Mouse (Mus musculus) forebrain, embryonic 16.5 days (tissue): Measurements from ENCODE around the gene Pold1. TPM values are rescaled to one million over a fixed set of nuclear protein-coding genes. Genes with fewer than 3 reads are reported as not detected.

Experiments
- ATAC-seq: fragments of 200-750 bp; cut with Nextera tagmentation; 2 replicates; pipeline ENCODE4 v1.8.0; 2017; ENCODE audit warnings: mild to moderate bottlenecking, moderate library complexity
- H3K27ac ChIP-seq: fragments of 300-500 bp; sonication (generic); 2 replicates; pipeline ENCODE4 v1.5.1; 2014; ENCODE audit warnings: low read length, control low read depth
- H3K27me3 ChIP-seq: fragments of 300-500 bp; sonication (generic); replicated peaks from 2 replicates; pipeline ENCODE4 v1.6.1; 2014; ENCODE audit warnings: low read length; ENCODE audit not compliant: control insufficient read depth, insufficient read depth
- H3K36me3 ChIP-seq: fragments of 300-500 bp; sonication (generic); 2 replicates; pipeline ENCODE4 v1.6.1; 2014; ENCODE audit not compliant: control insufficient read depth, insufficient read depth
- H3K4me1 ChIP-seq: fragments of 300-500 bp; sonication (generic); replicated peaks from 2 replicates; pipeline ENCODE4 v1.6.1; 2014; ENCODE audit warnings: low read length; ENCODE audit not compliant: control insufficient read depth, insufficient read depth
- H3K4me2 ChIP-seq: fragments of 300-500 bp; sonication (generic); 2 replicates; pipeline ENCODE4 v1.6.1; 2014; ENCODE audit warnings: mild to moderate bottlenecking, low read length, control low read depth
- H3K4me3 ChIP-seq: fragments of 300-500 bp; sonication (generic); replicated peaks from 2 replicates; pipeline ENCODE4 v1.5.1; 2014; ENCODE audit warnings: mild to moderate bottlenecking, low read length, control low read depth
- H3K9ac ChIP-seq: fragments of 300-500 bp; sonication (generic); replicated peaks from 2 replicates; pipeline ENCODE4 v1.6.1; 2014; ENCODE audit warnings: low read depth, low read length, control low read depth
- H3K9me3 ChIP-seq: fragments of 300-500 bp; sonication (generic); 2 replicates; pipeline ENCODE4 v1.6.1; 2016; ENCODE audit warnings: low read length; ENCODE audit not compliant: control insufficient read depth
- WGBS: fragments of 180-500 bp; shearing (Covaris S2); extraction: QIAGEN DNeasy Blood & Tissue Kit; methylation state at CpG from one replicate; pipeline ENCODE4 v1.1.7; 2014; 5-methylcytosine and 5-hydroxymethylcytosine counted together
- polyA plus RNA-seq: library from polyadenylated mRNA; unstranded; fragments of >200 nt; fragmentation: Nextera tagmentation; extraction: Ambion mirVana; gene quantifications from 2 replicates; pipeline ENCODE4 v1.2.1, GENCODE M21; 2015

The Pold1 gene
- polyA plus RNA-seq, 1 experiment from 2014 or later = 46.1 TPM

- H3K4me1 ChIP-seq = peaks cover 24% of the 10 kb centered on the region
- no peaks in the 10 kb centered on the region; the same call in 1 of the 2 replicates for H3K27me3 ChIP-seq
- H3K4me3 ChIP-seq = peak overlapping the region; percentile 87
- no peak overlapping the region for H3K27ac ChIP-seq
- H3K9me3 ChIP-seq = no peaks in the 10 kb centered on the region
- 92% methylated on average over 10 of the region's 10 CpGs for WGBS
- H3K4me2 ChIP-seq = peak overlapping the region; percentile 93
- no peak for ATAC-seq
- peak overlapping the region; percentile 97 for H3K9ac ChIP-seq
- H3K36me3 ChIP-seq = no peaks in the 10 kb centered on the region; the same call in 1 of the 2 replicates
Measured at GRCm38 (mm10) chr7:44497361-44498055, 51.1 kb downstream of the Pold1 start.

GRCm38 (mm10) chr7:44496771-44497109, 51.9 kb downstream of the Pold1 start:
- H3K4me3 ChIP-seq = peak overlapping the region; percentile 87
- WGBS = under 1% methylated on average over 26 of the region's 26 CpGs
- peaks cover 24% of the 10 kb centered on the region for H3K4me1 ChIP-seq
- ATAC-seq = no peak
- H3K27ac ChIP-seq = peak overlapping the region; percentile 88
- H3K27me3 ChIP-seq = no peaks in the 10 kb centered on the region; the same call in 1 of the 2 replicates
- peak overlapping the region; percentile 93 for H3K4me2 ChIP-seq
- H3K9ac ChIP-seq = peak overlapping the region; percentile 97
- no peaks in the 10 kb centered on the region; the same call in 1 of the 2 replicates for H3K36me3 ChIP-seq
- H3K9me3 ChIP-seq = no peaks in the 10 kb centered on the region

- Histone ChIP-seq H3K27me3 (no peaks in the 10 kb centered on the region; the same call in 1 of the 2 replicates), H3K4me2 (peak within 1 kb of the TSS; percentile 93), H3K9ac (peak within 1 kb of the TSS; percentile 97), H3K9me3 (no peaks in the 10 kb centered on the region), H3K36me3 (peaks cover 4% of the 10 kb centered on the region), H3K4me3 (peak within 1 kb of the TSS; percentile 87), H3K27ac (peak within 1 kb of the TSS; percentile 97), H3K4me1 (peaks cover 24% of the 10 kb centered on the region)
- under 1% methylated on average over 56 of the region's 58 CpGs for WGBS
- peak; percentile 97 for ATAC-seq
Measured at GRCm38 (mm10) chr7:44495992-44496770, 52.5 kb downstream of the Pold1 start, which contains the start of the genes Emc10 and Fam71e1. Emc10 (minus strand) TSS chr7:44496529. Fam71e1 (plus strand) TSS chr7:44496581.

GRCm38 (mm10) chr7:44495086-44495485, 53.6 kb downstream of the Pold1 start:
- H3K9me3 ChIP-seq = no peaks in the 10 kb centered on the region
- ATAC-seq = no peak
- H3K36me3 ChIP-seq = peaks cover 15% of the 10 kb centered on the region
- WGBS = 75% methylated on average over 7 of the region's 7 CpGs
- peaks cover 24% of the 10 kb centered on the region for H3K4me1 ChIP-seq
- peak overlapping the region; percentile 96 for H3K9ac ChIP-seq
- peak overlapping the region; percentile 87; the same call in 1 of the 2 replicates for H3K4me3 ChIP-seq
- no peak overlapping the region for H3K27ac ChIP-seq
- peak overlapping the region; percentile 75 for H3K4me2 ChIP-seq
- H3K27me3 ChIP-seq = no peaks in the 10 kb centered on the region; the same call in 1 of the 2 replicates

GRCm38 (mm10) chr7:44494681-44495080, 54.0 kb downstream of the Pold1 start:
- ATAC-seq = no peak
- Histone ChIP-seq H3K4me1 (peaks cover 24% of the 10 kb centered on the region), H3K36me3 (peaks cover 16% of the 10 kb centered on the region), H3K9me3 (no peaks in the 10 kb centered on the region), H3K4me3 (no peak overlapping the region), H3K27ac (no peak overlapping the region), H3K4me2 (no peak overlapping the region), H3K9ac (no peak overlapping the region), H3K27me3 (no peaks in the 10 kb centered on the region; the same call in 1 of the 2 replicates)
- 92% methylated on average over 12 of the region's 12 CpGs for WGBS

- Histone ChIP-seq H3K4me3 (no peak overlapping the region), H3K27ac (no peak overlapping the region), H3K4me2 (no peak overlapping the region), H3K36me3 (peaks cover 16% of the 10 kb centered on the region), H3K9me3 (no peaks in the 10 kb centered on the region), H3K27me3 (no peaks in the 10 kb centered on the region), H3K4me1 (peaks cover 21% of the 10 kb centered on the region), H3K9ac (no peak overlapping the region)
- ATAC-seq = no peak
- 95% methylated on average over 21 of the region's 21 CpGs for WGBS
Measured at GRCm38 (mm10) chr7:44492166-44492826, 56.4 kb downstream of the Pold1 start.

GRCm38 (mm10) chr7:44491391-44491790, 57.3 kb downstream of the Pold1 start:
- H3K27me3 ChIP-seq = no peaks in the 10 kb centered on the region
- no peak overlapping the region for H3K4me2 ChIP-seq
- no peak overlapping the region for H3K4me3 ChIP-seq
- H3K9me3 ChIP-seq = no peaks in the 10 kb centered on the region
- H3K4me1 ChIP-seq = peaks cover 16% of the 10 kb centered on the region
- H3K36me3 ChIP-seq = peaks cover 16% of the 10 kb centered on the region
- WGBS = 96% methylated on average over 5 of the region's 5 CpGs
- no peak overlapping the region for H3K9ac ChIP-seq
- no peak for ATAC-seq
- no peak overlapping the region for H3K27ac ChIP-seq

- no peak for ATAC-seq
- H3K36me3 ChIP-seq = peaks cover 16% of the 10 kb centered on the region
- 85% methylated on average over 4 of the region's 4 CpGs for WGBS
Measured at GRCm38 (mm10) chr7:44490281-44490680, 58.4 kb downstream of the Pold1 start.

GRCm38 (mm10) chr7:44488545-44488944, 60.1 kb downstream of the Pold1 start:
- Histone ChIP-seq H3K9me3 (no peaks in the 10 kb centered on the region), H3K27me3 (no peaks in the 10 kb centered on the region), H3K27ac (no peak overlapping the region), H3K4me2 (no peak overlapping the region), H3K4me3 (no peak overlapping the region), H3K9ac (no peak overlapping the region), H3K4me1 (no peaks in the 10 kb centered on the region), H3K36me3 (peaks cover 16% of the 10 kb centered on the region)
- no peak for ATAC-seq
- WGBS = 94% methylated on average over 8 of the region's 8 CpGs

More at GRCm38 (mm10) chr7:44490281-44490680, 58.4 kb downstream of the Pold1 start:
- H3K4me2 ChIP-seq = no peak overlapping the region
- no peaks in the 10 kb centered on the region for H3K9me3 ChIP-seq
- peaks cover 11% of the 10 kb centered on the region for H3K4me1 ChIP-seq
- H3K4me3 ChIP-seq = no peak overlapping the region
- no peak overlapping the region for H3K27ac ChIP-seq
- H3K9ac ChIP-seq = no peak overlapping the region
- no peaks in the 10 kb centered on the region for H3K27me3 ChIP-seq
